Mouse (Mus musculus) heart, postnatal 0 days (tissue): ENCODE results near the gene Fam53a. TPM values are rescaled to one million over a fixed set of nuclear protein-coding genes. Genes with fewer than 3 reads are reported as not detected.

Experiments
- ATAC-seq: fragments of 200-750 bp; cut with Nextera tagmentation; 2 replicates; pipeline ENCODE4 v1.8.0; 2017; ENCODE audit warnings: low read depth, moderate number of reproducible peaks, moderate library complexity; ENCODE audit not compliant: insufficient read depth
- DNase-seq: peaks from one replicate; pipeline ENCODE4 v3.0.0-alpha.2; 2016; ENCODE audit warnings: low spot score
- H3K27ac ChIP-seq: fragments of 300-500 bp; sonication (generic); 2 replicates; pipeline ENCODE4 v1.5.1; 2014; ENCODE audit warnings: low read depth, mild to moderate bottlenecking
- H3K27me3 ChIP-seq: fragments of 300-500 bp; sonication (generic); 2 replicates; pipeline ENCODE4 v1.6.1; 2014; ENCODE audit warnings: low read length, mixed read lengths; ENCODE audit not compliant: control insufficient read depth, insufficient read depth
- H3K36me3 ChIP-seq: fragments of 300-500 bp; sonication (generic); replicated peaks from 2 replicates; pipeline ENCODE4 v1.6.1; 2014; ENCODE audit warnings: low read length, mixed read lengths; ENCODE audit not compliant: control insufficient read depth, insufficient read depth
- H3K4me1 ChIP-seq: fragments of 300-500 bp; sonication (generic); 2 replicates; pipeline ENCODE4 v1.6.1; 2014; ENCODE audit warnings: antibody characterized with exemption; ENCODE audit not compliant: control insufficient read depth, insufficient read depth
- H3K4me2 ChIP-seq: fragments of 300-500 bp; sonication (generic); 2 replicates; pipeline ENCODE4 v1.6.1; 2014; ENCODE audit warnings: low read depth, mild to moderate bottlenecking, low read length, moderate library complexity
- H3K4me3 ChIP-seq: fragments of 300-500 bp; sonication (generic); 2 replicates; pipeline ENCODE4 v1.5.1; 2014; ENCODE audit warnings: low read depth, low read length
- H3K9ac ChIP-seq: fragments of 300-500 bp; sonication (generic); replicated peaks from 2 replicates; pipeline ENCODE4 v1.6.1; 2014; ENCODE audit warnings: low read depth, low read length, mixed read lengths
- H3K9me3 ChIP-seq: fragments of 300-500 bp; sonication (generic); replicated peaks from 2 replicates; pipeline ENCODE4 v1.6.1; 2016; ENCODE audit warnings: low read length; ENCODE audit not compliant: control insufficient read depth
- CTCF ChIP-seq: IDR thresholded peaks from 2 replicates; pipeline ENCODE4 v1.5.1; 2016; ENCODE audit warnings: antibody characterized with exemption, control low read depth, low read depth
- EP300 ChIP-seq: IDR thresholded peaks from 2 replicates; pipeline ENCODE4 v1.6.1; 2016; ENCODE audit warnings: antibody characterized with exemption, low read depth
- WGBS: fragments of 180-500 bp; shearing (Covaris S2); extraction: QIAGEN DNeasy Blood & Tissue Kit; methylation state at CpG from one replicate; pipeline ENCODE4 v1.1.7; 2014; 5-methylcytosine and 5-hydroxymethylcytosine counted together
- polyA plus RNA-seq: library from polyadenylated mRNA; unstranded; fragments of >200 nt; fragmentation: Nextera tagmentation; extraction: Ambion mirVana; gene quantifications from 2 replicates; pipeline ENCODE4 v1.2.1, GENCODE M21; 2015
- total RNA-seq: library from RNA; depleted of rRNA; stranded (reverse); fragments of >200 nt; gene quantifications from 2 replicates; pipeline ENCODE4 v1.2.3, GENCODE M21; 2014; ENCODE audit warnings: low replicate concordance; rRNA removed

Gene Fam53a
- total and polyA plus RNA-seq, 2 experiments from 2014 or later = 55.2 to 149 TPM

GRCm38 (mm10) chr5:33574207-33574606 is 55.2 kb downstream of the Fam53a start:
- ATAC-seq = no peak
- WGBS = 57% methylated on average over 4 of the region's 4 CpGs
- Histone ChIP-seq H3K4me2 (no peak overlapping the region), H3K9ac (no peak overlapping the region), H3K9me3 (no peaks in the 10 kb centered on the region), H3K36me3 (no peaks in the 10 kb centered on the region), H3K27me3 (no peaks in the 10 kb centered on the region), H3K4me3 (no peak overlapping the region), H3K27ac (no peak overlapping the region), H3K4me1 (no peaks in the 10 kb centered on the region)
- DNase-seq = no peak
- no peak for TF ChIP-seq EP300
- no peak for TF ChIP-seq CTCF

DNA sequence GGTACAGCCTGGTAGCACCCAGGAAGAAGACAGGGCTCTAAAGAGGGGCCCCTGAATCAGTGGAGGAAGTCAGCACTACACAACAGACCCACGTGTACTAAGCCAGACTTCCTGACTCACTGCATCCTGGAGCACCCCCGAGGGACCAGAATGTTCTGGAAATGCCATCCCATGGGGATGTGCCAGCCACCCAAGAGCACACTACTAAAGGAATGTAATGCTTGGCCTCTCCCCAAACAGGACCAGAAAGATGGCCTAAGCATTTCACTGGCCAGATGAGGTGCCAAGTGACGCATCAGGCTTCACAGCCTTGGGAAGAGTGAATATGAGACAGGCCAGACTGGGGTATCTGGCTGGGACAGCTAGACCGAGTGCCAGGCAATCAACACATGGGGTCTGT is 63.5 kb downstream of the Fam53a start:
- Histone ChIP-seq H3K27ac (no peak overlapping the region), H3K9me3 (no peaks in the 10 kb centered on the region), H3K4me1 (no peaks in the 10 kb centered on the region), H3K9ac (no peak overlapping the region), H3K4me2 (no peak overlapping the region), H3K36me3 (no peaks in the 10 kb centered on the region), H3K4me3 (no peak overlapping the region), H3K27me3 (no peaks in the 10 kb centered on the region)
- peak; percentile 41 for ATAC-seq
- DNase-seq = no peak
- 53% methylated on average over 4 of the region's 4 CpGs for WGBS
- TF ChIP-seq EP300 (no peak), CTCF (no peak)

GRCm38 (mm10) chr5:33556277-33556995 is 73.0 kb downstream of the Fam53a start:
- Histone ChIP-seq H3K4me2 (no peak overlapping the region), H3K27me3 (no peaks in the 10 kb centered on the region), H3K9me3 (no peaks in the 10 kb centered on the region), H3K4me1 (no peaks in the 10 kb centered on the region), H3K36me3 (no peaks in the 10 kb centered on the region), H3K27ac (no peak overlapping the region), H3K9ac (no peak overlapping the region), H3K4me3 (no peak overlapping the region)
- no peak for ATAC-seq
- no peak for DNase-seq
- TF ChIP-seq CTCF (no peak), EP300 (no peak)
- WGBS = 50% methylated on average over 14 of the region's 14 CpGs

Other genes starting within 250 kb of the Fam53a start
- gene Nkx1-1, start 195.7 kb downstream of the Fam53a start, total RNA-seq = not detected in 2 replicates
- gene Nkx1-1, start 195.7 kb downstream of the Fam53a start, polyA plus RNA-seq = not detected in 2 replicates
- not detected in 2 replicates for gene Gm9903, start 290 bp upstream of the Fam53a start, total RNA-seq
- 1.6 and 2.4 TPM in 2 replicates for gene Gm9903, start 290 bp upstream of the Fam53a start, polyA plus RNA-seq
- gene Slbp, start 22.9 kb upstream of the Fam53a start, total RNA-seq = 27.4 and 90.6 TPM in 2 replicates
- 65.4 and 65.8 TPM in 2 replicates for gene Slbp, start 22.9 kb upstream of the Fam53a start, polyA plus RNA-seq
- gene Tacc3, start 28.5 kb upstream of the Fam53a start, total RNA-seq = 42.1 and 51.1 TPM in 2 replicates
- 35.2 and 39.4 TPM in 2 replicates for gene Tacc3, start 28.5 kb upstream of the Fam53a start, polyA plus RNA-seq
- 21.7 and 57.9 TPM in 2 replicates for gene Tmem129, start 28.8 kb upstream of the Fam53a start, total RNA-seq
- 23.8 and 27.0 TPM in 2 replicates for gene Tmem129, start 28.8 kb upstream of the Fam53a start, polyA plus RNA-seq
- 12.5 and 19.8 TPM in 2 replicates for gene Fgfr3, start 92.0 kb upstream of the Fam53a start, total RNA-seq
- gene Fgfr3, start 92.0 kb upstream of the Fam53a start, polyA plus RNA-seq = 1.4 and 2.0 TPM in 2 replicates
- gene Letm1, start 153.2 kb upstream of the Fam53a start, total RNA-seq = 34.0 and 36.9 TPM in 2 replicates
- 63.6 and 68.1 TPM in 2 replicates for gene Letm1, start 153.2 kb upstream of the Fam53a start, polyA plus RNA-seq
- gene Nsd2, start 191.1 kb upstream of the Fam53a start, total RNA-seq = 11.2 and 27.6 TPM in 2 replicates
- 11.8 and 13.6 TPM in 2 replicates for gene Nsd2, start 191.1 kb upstream of the Fam53a start, polyA plus RNA-seq